Mouse (Mus musculus) lung, postnatal 4 days (tissue): ENCODE measurements around the gene Fasn.
"Not testable (repeated sequence)": the region's sequence is repeated elsewhere in the genome, so short reads cannot be mapped to it uniquely, and the experiment has no call there.

ENCODE experiments used
- DNase-seq, 2 experiments: peaks; one replicate each; pipeline ENCODE4 v3.0.0; 2021

Gene Fasn

GRCm38 (mm10) chr11:120795756-120796613 is 28.4 kb downstream of the Fasn start, which contains the start of gene Dus1l:
Dus1l (minus strand) TSS chr11:120796403.
- peak; percentile 97 to 99 for DNase-seq

GRCm38 (mm10) chr11:120792652-120793051 is 31.7 kb downstream of the Fasn start:
- DNase-seq: no peak

GRCm38 (mm10) chr11:120789810-120790209 is 34.5 kb downstream of the Fasn start:
- no peak for DNase-seq

- DNase-seq: no peak
Measured at GRCm38 (mm10) chr11:120789355-120789754, 35.0 kb downstream of the Fasn start.

GRCm38 (mm10) chr11:120788460-120788859 is 35.9 kb downstream of the Fasn start:
- DNase-seq: not testable (repeated sequence)

- DNase-seq: no peak
Measured at GRCm38 (mm10) chr11:120785145-120785544, 39.2 kb downstream of the Fasn start.

GRCm38 (mm10) chr11:120784064-120784791 is 40.1 kb downstream of the Fasn start, which contains the start of the genes Rfng and Gps1:
Rfng (minus strand) TSS chr11:120784207.
Gps1 (plus strand) TSS chr11:120784272.
- DNase-seq: peak; percentile 87 to 89

- DNase-seq: peak in 1 of 2 experiments; percentile 27
Measured at GRCm38 (mm10) chr11:120783426-120784063, 40.8 kb downstream of the Fasn start.

GRCm38 (mm10) chr11:120781361-120781760 is 43.0 kb downstream of the Fasn start:
- DNase-seq: not testable (repeated sequence)

GRCm38 (mm10) chr11:120779876-120780275 is 44.5 kb downstream of the Fasn start:
- DNase-seq: no peak

GRCm38 (mm10) chr11:120777123-120777522 is 47.2 kb downstream of the Fasn start:
- no peak for DNase-seq

GRCm38 (mm10) chr11:120775774-120776469 is 48.4 kb downstream of the Fasn start:
- DNase-seq: peak; percentile 92 to 97

- no peak for DNase-seq
Measured at GRCm38 (mm10) chr11:120773463-120774190, 50.7 kb downstream of the Fasn start.

- no peak for DNase-seq
Measured at GRCm38 (mm10) chr11:120772749-120773148, 51.6 kb downstream of the Fasn start.

- no peak for DNase-seq
Measured at GRCm38 (mm10) chr11:120768206-120768605, 56.1 kb downstream of the Fasn start.

GRCm38 (mm10) chr11:120767023-120767422 is 57.3 kb downstream of the Fasn start:
- not testable (repeated sequence) for DNase-seq

GRCm38 (mm10) chr11:120763121-120763999 is 61.0 kb downstream of the Fasn start:
- DNase-seq: not testable (repeated sequence)

GRCm38 (mm10) chr11:120762672-120763041 is 61.7 kb downstream of the Fasn start, which contains the start of gene Hmga1b:
Hmga1b (plus strand) TSS chr11:120762794.
- DNase-seq: not testable (repeated sequence)

GRCm38 (mm10) chr11:120761811-120762671 is 62.3 kb downstream of the Fasn start:
- DNase-seq: no peak

GRCm38 (mm10) chr11:120760236-120760635 is 64.1 kb downstream of the Fasn start:
- DNase-seq: no peak
